Mouse (Mus musculus): ENCODE results near the gene Olfr347. TPM values are rescaled to one million over a fixed set of nuclear protein-coding genes. Genes with fewer than 3 reads are reported as not detected.

Olfr347 gene
- polyA plus RNA-seq (2015; fragmentation: Nextera tagmentation; extraction: Ambion mirVana) = not detected in 2 replicates

DNA sequence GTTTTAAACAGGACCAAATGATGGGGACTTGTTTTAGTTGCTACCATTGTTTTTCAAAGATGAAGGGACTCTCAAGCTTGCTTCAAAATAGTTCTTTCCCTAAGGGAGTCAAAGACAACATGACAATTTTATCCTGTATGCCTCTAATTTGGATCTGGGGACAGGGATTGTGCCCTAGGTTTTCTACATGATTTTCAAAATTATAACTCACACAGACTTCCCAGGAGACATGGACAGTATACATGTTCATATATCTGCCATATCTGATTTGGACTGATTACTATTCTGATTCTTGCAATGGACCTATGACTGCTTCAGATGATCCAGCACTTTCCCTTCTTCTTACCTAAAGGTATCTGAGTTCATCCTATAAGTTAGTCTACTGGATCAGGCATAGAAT is at the start of gene Olfr347:
Olfr347 (plus strand) TSS at position 301 of the 400 bp plus-strand sequence.

GRCm38 (mm10) chr2:36685488-36685887 is 46.2 kb upstream of the Olfr347 start, which contains the start of gene Olfr346:
TSS of gene Olfr346 (plus strand) at chr2:36685788.

GRCm38 (mm10) chr2:36783976-36784375 is 52.3 kb downstream of the Olfr347 start, which contains the start of gene Olfr348:
TSS of gene Olfr348 (plus strand) at chr2:36784276.

Other genes with a start within 250 kb of the Olfr347 start
- gene Olfr341, start 249.4 kb upstream of the Olfr347 start, polyA plus RNA-seq (2015; fragmentation: Nextera tagmentation; extraction: Ambion mirVana) = not detected in 2 replicates
- not detected in 2 replicates for gene Olfr342, start 206.9 kb upstream of the Olfr347 start, polyA plus RNA-seq (2015; fragmentation: Nextera tagmentation; extraction: Ambion mirVana)
- gene Olfr344, start 165.2 kb upstream of the Olfr347 start, polyA plus RNA-seq (2015; fragmentation: Nextera tagmentation; extraction: Ambion mirVana) = not detected in 2 replicates
- gene Olfr345, start 91.9 kb upstream of the Olfr347 start, polyA plus RNA-seq (2015; fragmentation: Nextera tagmentation; extraction: Ambion mirVana) = not detected in 2 replicates
- not detected in 2 replicates for gene Olfr346, start 46.1 kb upstream of the Olfr347 start, polyA plus RNA-seq (2015; fragmentation: Nextera tagmentation; extraction: Ambion mirVana)
- not detected in 2 replicates for gene Olfr348, start 52.4 kb downstream of the Olfr347 start, polyA plus RNA-seq (2015; fragmentation: Nextera tagmentation; extraction: Ambion mirVana)
- gene Olfr50, start 58.6 kb downstream of the Olfr347 start, polyA plus RNA-seq (2015; fragmentation: Nextera tagmentation; extraction: Ambion mirVana) = not detected in 2 replicates
- gene Olfr3, start 85.1 kb downstream of the Olfr347 start, polyA plus RNA-seq (2015; fragmentation: Nextera tagmentation; extraction: Ambion mirVana) = not detected in 2 replicates
- not detected in 2 replicates for gene Olfr350, start 114.4 kb downstream of the Olfr347 start, polyA plus RNA-seq (2015; fragmentation: Nextera tagmentation; extraction: Ambion mirVana)
- gene Olfr351, start 130.8 kb downstream of the Olfr347 start, polyA plus RNA-seq (2015; fragmentation: Nextera tagmentation; extraction: Ambion mirVana) = not detected in 2 replicates
- gene Olfr352, start 136.6 kb downstream of the Olfr347 start, polyA plus RNA-seq (2015; fragmentation: Nextera tagmentation; extraction: Ambion mirVana) = not detected in 2 replicates
- gene Olfr353, start 161.0 kb downstream of the Olfr347 start, polyA plus RNA-seq (2015; fragmentation: Nextera tagmentation; extraction: Ambion mirVana) = not detected in 2 replicates
- not detected in 2 replicates for gene Olfr354, start 173.8 kb downstream of the Olfr347 start, polyA plus RNA-seq (2015; fragmentation: Nextera tagmentation; extraction: Ambion mirVana)
- not detected in 2 replicates for gene Olfr355, start 197.0 kb downstream of the Olfr347 start, polyA plus RNA-seq (2015; fragmentation: Nextera tagmentation; extraction: Ambion mirVana)
- gene Olfr356, start 205.2 kb downstream of the Olfr347 start, polyA plus RNA-seq (2015; fragmentation: Nextera tagmentation; extraction: Ambion mirVana) = not detected in 2 replicates

All from spleen, postnatal 0 days (tissue).